Mouse (Mus musculus): ENCODE measurements at regions not wholly inside any gene's neighbourhood (a gene's known extent, or its start where the extent isn't known, plus 50 kb on each side); places are given as distances from the start of the nearest gene placed in this dataset.

DNA sequence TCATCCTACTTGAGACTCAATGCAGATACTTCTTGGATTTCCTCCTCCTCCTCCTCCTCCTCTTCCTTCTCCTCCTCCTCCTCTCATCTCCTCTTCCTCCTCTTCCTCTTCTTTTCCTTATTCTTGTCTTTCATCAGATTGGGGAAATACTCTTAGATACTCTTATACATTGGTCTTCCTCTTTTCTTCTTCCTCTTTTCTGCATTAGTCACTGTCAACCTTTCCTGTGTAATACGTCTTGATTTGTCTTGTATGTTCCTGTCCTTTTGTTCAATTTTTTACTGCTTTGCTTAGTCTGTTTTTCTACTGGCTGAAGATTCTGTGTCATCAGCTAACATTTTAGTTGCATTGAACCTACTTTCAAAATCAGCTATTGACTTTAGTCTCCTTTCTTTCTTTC is 279.5 kb downstream of the Bcl11a start:
- Histone ChIP-seq H3K9ac (ENCODE audit: low read depth, low read length) (no peak overlapping the region), H3K4me1 (ENCODE audit: control insufficient read depth, insufficient read depth, low read length) (peaks cover 3% of the 10 kb centered on the region; the same call in 1 of the 2 replicates), H3K4me3 (ENCODE audit: low read depth, low read length) (no peak overlapping the region), H3K27me3 (ENCODE audit: control insufficient read depth, insufficient read depth, low read depth, low read length) (no peaks in the 10 kb centered on the region), H3K36me3 (ENCODE audit: control insufficient read depth, insufficient read depth, low read length) (no peaks in the 10 kb centered on the region), H3K27ac (ENCODE audit: low read length) (no peak overlapping the region), H3K4me2 (ENCODE audit: low read length) (no peak overlapping the region), H3K9me3 (replicated peaks; ENCODE audit: control insufficient read depth, low read length, poor library complexity, severe bottlenecking) (no peaks in the 10 kb centered on the region)
- WGBS: 74% methylated on average over 1 of the region's 1 CpGs
- no peak for ATAC-seq

DNA sequence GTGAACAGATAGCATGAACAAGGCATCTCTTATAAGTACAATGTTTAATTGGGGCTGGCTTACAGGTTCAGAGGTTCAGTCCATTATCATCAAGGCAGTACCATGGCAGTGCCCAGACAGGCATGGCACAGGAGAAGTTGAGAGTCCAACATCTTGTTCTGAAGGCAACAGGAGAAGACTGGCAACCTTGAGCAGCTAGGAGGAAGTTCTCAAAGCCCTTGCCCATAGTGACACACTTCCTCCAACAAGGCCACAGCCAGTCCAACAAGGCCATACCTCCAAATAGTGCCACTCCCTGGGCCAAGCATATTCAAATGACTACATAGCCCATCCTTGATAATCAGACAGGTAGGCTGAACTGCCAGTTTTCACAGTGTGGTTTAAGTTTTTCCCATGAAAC is 281.2 kb downstream of the Bcl11a start:
- no peak overlapping the region for H3K27ac ChIP-seq (ENCODE audit: low read length)
- H3K36me3 ChIP-seq (ENCODE audit: control insufficient read depth, insufficient read depth, low read length): no peaks in the 10 kb centered on the region
- no peak overlapping the region for H3K4me2 ChIP-seq (ENCODE audit: low read length)
- H3K27me3 ChIP-seq (ENCODE audit: control insufficient read depth, insufficient read depth, low read depth, low read length): no peaks in the 10 kb centered on the region
- H3K4me3 ChIP-seq (ENCODE audit: low read depth, low read length): no peak overlapping the region
- ATAC-seq: no peak
- H3K4me1 ChIP-seq (ENCODE audit: control insufficient read depth, insufficient read depth, low read length): peaks cover 4% of the 10 kb centered on the region; the same call in 1 of the 2 replicates
- H3K9ac ChIP-seq (ENCODE audit: low read depth, low read length): no peak overlapping the region
- no peaks in the 10 kb centered on the region for H3K9me3 ChIP-seq (replicated peaks; ENCODE audit: control insufficient read depth, low read length, poor library complexity, severe bottlenecking)

DNA sequence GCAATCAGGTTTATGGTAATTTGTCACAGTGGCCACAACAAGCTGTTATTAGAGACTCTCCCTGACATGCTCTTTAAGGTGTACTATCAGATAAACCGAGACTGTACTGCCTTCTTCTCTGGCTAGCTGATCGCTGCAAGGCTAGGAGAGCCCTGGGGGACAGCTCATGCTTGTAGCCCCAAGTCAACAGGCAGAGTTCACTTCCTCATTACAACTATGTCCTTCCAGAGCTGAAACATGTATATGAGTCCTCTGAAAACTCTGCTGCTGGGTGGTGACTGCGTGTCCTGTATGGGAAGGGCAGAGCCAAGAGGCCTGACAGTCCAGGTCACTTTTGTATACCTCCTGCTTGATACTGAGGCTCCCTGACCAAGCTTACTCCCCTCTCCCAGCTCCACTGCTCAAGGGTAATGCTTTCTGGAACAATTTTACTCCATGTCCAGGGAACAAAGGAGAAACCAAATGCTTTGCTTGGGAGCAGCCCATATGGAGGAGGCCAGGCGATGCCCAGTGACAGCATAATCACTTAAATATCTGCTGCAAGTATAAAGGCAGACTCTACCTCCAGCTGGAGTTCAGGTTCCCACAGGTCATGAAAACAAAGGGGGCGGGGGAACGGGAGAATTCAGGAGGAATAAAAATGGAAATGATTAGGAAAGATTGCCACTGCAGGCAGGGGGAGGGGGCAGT is 284.3 kb downstream of the Bcl11a start:
- ATAC-seq: no peak
- Histone ChIP-seq H3K4me2 (ENCODE audit: low read length) (no peak overlapping the region), H3K9ac (ENCODE audit: low read depth, low read length) (no peak overlapping the region), H3K27ac (ENCODE audit: low read length) (no peak overlapping the region), H3K27me3 (ENCODE audit: control insufficient read depth, insufficient read depth, low read depth, low read length) (no peaks in the 10 kb centered on the region), H3K36me3 (ENCODE audit: control insufficient read depth, insufficient read depth, low read length) (no peaks in the 10 kb centered on the region), H3K9me3 (replicated peaks; ENCODE audit: control insufficient read depth, low read length, poor library complexity, severe bottlenecking) (no peaks in the 10 kb centered on the region), H3K4me1 (ENCODE audit: control insufficient read depth, insufficient read depth, low read length) (peaks cover 4% of the 10 kb centered on the region; the same call in 1 of the 2 replicates), H3K4me3 (ENCODE audit: low read depth, low read length) (no peak overlapping the region)
- 41% methylated on average over 6 of the region's 6 CpGs for WGBS

DNA sequence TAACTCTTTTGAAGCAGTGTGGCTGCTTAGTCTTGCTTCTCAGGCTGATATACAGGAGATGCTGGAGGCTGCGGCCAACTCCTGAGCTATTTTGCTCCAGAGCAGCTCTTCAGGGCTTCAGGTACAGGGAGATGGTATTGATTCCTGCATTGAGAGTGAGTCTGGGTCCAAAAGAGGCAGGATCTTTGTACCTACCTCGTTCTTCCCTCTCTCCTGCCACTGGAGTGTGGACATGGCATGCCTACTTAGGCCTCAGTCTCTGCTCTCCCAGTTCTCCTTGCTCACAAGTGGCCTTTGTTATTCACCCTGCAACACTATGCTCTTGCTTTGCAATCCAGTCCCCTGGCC is 284.8 kb downstream of the Bcl11a start:
- H3K27ac ChIP-seq (ENCODE audit: low read length): no peak overlapping the region
- H3K36me3 ChIP-seq (ENCODE audit: control insufficient read depth, insufficient read depth, low read length): no peaks in the 10 kb centered on the region
- peaks cover 4% of the 10 kb centered on the region; the same call in 1 of the 2 replicates for H3K4me1 ChIP-seq (ENCODE audit: control insufficient read depth, insufficient read depth, low read length)
- H3K4me3 ChIP-seq (ENCODE audit: low read depth, low read length): no peak overlapping the region
- no peak for ATAC-seq
- H3K9me3 ChIP-seq (replicated peaks; ENCODE audit: control insufficient read depth, low read length, poor library complexity, severe bottlenecking): no peaks in the 10 kb centered on the region
- H3K9ac ChIP-seq (ENCODE audit: low read depth, low read length): no peak overlapping the region
- no peaks in the 10 kb centered on the region for H3K27me3 ChIP-seq (ENCODE audit: control insufficient read depth, insufficient read depth, low read depth, low read length)
- whole genome bisulfite sequencing: 46% methylated on average over 2 of the region's 2 CpGs
- no peak overlapping the region for H3K4me2 ChIP-seq (ENCODE audit: low read length)

DNA sequence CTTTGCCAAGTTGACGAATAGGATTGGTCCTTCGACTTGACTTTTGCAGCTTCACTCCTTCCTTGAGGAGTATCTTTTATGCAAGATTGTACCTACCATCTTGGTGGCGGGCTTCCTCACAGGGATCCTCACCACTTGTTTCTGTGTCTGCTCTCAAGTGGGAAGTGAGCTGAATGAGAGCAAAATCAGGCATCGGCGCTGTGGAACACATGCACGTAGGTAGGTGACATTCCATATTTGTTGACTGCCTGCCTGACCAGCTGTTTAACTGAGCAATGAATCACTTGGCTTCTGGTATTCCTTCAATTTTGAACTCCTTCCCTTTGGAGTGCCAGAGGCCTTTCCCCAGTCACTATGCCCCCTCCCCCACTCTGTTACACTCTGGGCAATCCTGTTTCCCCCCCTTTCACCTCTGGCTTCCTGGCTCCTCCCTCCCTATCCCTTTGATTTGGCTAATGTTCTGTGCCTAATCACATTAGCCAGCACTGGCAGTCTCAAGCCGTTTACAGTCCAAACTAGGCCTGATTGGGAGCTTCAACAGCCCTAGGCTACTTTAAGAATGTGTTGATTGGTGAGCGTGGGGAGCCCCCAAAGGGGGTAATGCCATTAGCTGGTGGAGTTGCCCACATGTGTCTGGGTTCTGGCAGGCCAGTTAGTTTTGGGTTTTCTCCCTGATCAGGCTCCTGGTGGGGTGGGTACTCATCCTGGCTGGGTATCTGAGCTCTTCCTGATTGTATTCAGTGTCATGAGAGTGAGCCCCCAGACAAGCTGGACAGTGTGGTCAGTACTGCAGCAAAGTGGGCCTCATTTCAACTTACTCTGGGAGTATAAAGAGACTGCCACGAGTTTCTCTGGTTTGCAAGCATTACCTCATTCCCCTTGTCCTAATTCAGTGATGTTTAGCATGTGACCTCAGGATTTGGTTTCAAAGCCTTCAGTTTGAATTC is 285.8 kb downstream of the Bcl11a start:
- Histone ChIP-seq H3K9me3 (replicated peaks; ENCODE audit: control insufficient read depth, low read length, poor library complexity, severe bottlenecking) (no peaks in the 10 kb centered on the region), H3K36me3 (ENCODE audit: control insufficient read depth, insufficient read depth, low read length) (no peaks in the 10 kb centered on the region), H3K27ac (ENCODE audit: low read length) (no peak overlapping the region), H3K9ac (ENCODE audit: low read depth, low read length) (no peak overlapping the region), H3K4me1 (ENCODE audit: control insufficient read depth, insufficient read depth, low read length) (peaks cover 4% of the 10 kb centered on the region; the same call in 1 of the 2 replicates), H3K4me2 (ENCODE audit: low read length) (no peak overlapping the region), H3K4me3 (ENCODE audit: low read depth, low read length) (no peak overlapping the region), H3K27me3 (ENCODE audit: control insufficient read depth, insufficient read depth, low read depth, low read length) (no peaks in the 10 kb centered on the region)
- peak; percentile 71 for ATAC-seq
- WGBS: 56% methylated on average over 9 of the region's 9 CpGs

DNA sequence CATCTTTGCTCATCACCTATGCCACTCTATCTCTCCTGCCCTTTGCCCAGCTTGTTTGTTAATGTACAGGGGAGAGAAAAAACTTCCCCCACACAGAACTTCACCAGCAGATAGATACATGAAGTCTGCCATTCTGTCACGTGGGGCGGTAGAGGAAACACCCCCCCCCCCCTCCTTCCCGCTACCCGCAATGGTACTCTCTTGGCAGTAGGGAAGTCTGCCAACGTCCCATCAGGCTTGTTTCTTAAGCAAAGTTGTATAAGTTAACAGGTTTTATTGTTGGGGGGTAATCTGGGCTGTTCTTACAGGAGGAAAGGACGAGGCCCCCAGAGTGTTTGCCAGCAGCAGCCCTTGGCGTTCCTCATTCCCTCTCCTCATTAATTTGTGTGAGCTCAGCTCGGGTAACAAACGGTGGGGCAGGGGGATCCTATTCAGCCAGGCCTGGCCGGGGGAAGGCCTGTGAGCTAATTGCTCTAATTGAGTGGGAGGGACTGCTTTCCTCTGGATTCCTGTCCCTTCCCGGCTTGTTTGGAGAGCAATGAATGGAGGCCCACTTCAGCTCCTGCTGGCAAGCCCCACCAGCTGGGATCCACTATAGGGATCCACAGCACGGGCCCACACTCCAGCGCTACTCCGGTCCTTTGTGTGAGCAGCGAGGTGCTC is 292.5 kb downstream of the Bcl11a start:
- H3K4me2 ChIP-seq (ENCODE audit: low read length): peak overlapping the region; percentile 15
- peak; percentile 77 for ATAC-seq
- H3K36me3 ChIP-seq (ENCODE audit: control insufficient read depth, insufficient read depth, low read length): no peaks in the 10 kb centered on the region
- 8% methylated on average over 15 of the region's 15 CpGs for WGBS
- H3K4me1 ChIP-seq (ENCODE audit: control insufficient read depth, insufficient read depth, low read length): peaks cover 28% of the 10 kb centered on the region
- peak overlapping the region; percentile 14 for H3K27ac ChIP-seq (ENCODE audit: low read length)
- H3K27me3 ChIP-seq (ENCODE audit: control insufficient read depth, insufficient read depth, low read depth, low read length): no peaks in the 10 kb centered on the region
- H3K9me3 ChIP-seq (replicated peaks; ENCODE audit: control insufficient read depth, low read length, poor library complexity, severe bottlenecking): no peaks in the 10 kb centered on the region
- no peak overlapping the region for H3K4me3 ChIP-seq (ENCODE audit: low read depth, low read length)
- H3K9ac ChIP-seq (ENCODE audit: low read depth, low read length): peak overlapping the region; percentile 36; the same call in 1 of the 2 replicates

DNA sequence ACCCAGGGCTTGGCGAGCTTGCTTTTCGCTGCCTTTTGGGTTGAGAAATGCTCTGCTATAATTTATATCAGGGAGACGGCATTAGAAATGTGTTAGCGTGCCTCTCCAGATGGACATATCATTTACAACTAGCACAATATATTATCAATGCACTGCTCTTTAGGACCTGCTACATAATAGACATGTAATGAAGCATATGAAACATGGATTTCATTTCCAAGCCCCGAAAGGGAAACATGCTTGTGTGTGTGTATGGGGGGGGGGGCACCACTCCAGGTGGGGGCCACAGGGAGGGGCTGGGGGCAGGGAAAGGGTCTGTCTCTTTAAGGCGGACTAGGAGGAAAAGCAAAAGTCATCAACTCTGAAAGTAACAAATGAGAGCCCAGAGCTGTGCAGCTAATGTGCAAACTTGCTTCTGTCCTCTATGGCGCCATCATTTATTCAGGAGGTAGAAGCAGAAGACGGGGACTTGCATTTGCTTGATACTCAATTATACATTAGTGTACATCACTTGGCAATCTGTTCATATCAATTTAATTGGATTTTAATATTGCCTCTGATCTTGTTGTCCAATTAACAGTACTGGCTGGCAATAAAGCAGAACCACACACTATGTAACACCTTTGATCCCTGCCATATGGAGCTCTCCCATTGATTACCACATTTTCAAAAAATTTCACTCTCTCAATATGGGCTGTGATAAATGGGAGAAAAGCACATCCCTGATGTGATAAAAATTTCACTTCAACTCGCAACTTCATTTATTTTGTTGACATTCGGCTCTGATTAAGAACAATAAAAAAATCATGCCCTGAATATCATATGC is 293.2 kb downstream of the Bcl11a start:
- WGBS: 37% methylated on average over 10 of the region's 10 CpGs
- H3K9ac ChIP-seq (ENCODE audit: low read depth, low read length): peak overlapping the region; percentile 36; the same call in 1 of the 2 replicates
- peaks cover 28% of the 10 kb centered on the region for H3K4me1 ChIP-seq (ENCODE audit: control insufficient read depth, insufficient read depth, low read length)
- no peaks in the 10 kb centered on the region for H3K36me3 ChIP-seq (ENCODE audit: control insufficient read depth, insufficient read depth, low read length)
- no peaks in the 10 kb centered on the region for H3K9me3 ChIP-seq (replicated peaks; ENCODE audit: control insufficient read depth, low read length, poor library complexity, severe bottlenecking)
- H3K4me2 ChIP-seq (ENCODE audit: low read length): peak overlapping the region; percentile 15
- no peak overlapping the region for H3K4me3 ChIP-seq (ENCODE audit: low read depth, low read length)
- H3K27me3 ChIP-seq (ENCODE audit: control insufficient read depth, insufficient read depth, low read depth, low read length): no peaks in the 10 kb centered on the region
- H3K27ac ChIP-seq (ENCODE audit: low read length): peak overlapping the region; percentile 14
- ATAC-seq: peak; percentile 75

DNA sequence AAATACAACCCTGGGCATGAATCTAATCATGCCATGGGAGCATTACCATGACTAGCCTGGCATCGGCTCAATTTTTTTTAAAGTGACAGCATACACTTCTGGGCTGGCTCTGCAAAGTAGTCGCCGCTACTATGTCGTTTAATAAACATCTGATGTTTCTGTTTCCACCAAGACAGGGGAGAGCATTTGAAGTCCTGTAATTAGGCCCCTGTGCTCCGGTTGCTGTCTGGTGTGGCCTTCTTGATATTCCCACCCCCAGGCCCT is 293.8 kb downstream of the Bcl11a start:
- Histone ChIP-seq H3K36me3 (ENCODE audit: control insufficient read depth, insufficient read depth, low read length) (no peaks in the 10 kb centered on the region), H3K27me3 (ENCODE audit: control insufficient read depth, insufficient read depth, low read depth, low read length) (no peaks in the 10 kb centered on the region), H3K4me3 (ENCODE audit: low read depth, low read length) (no peak overlapping the region), H3K27ac (ENCODE audit: low read length) (peak overlapping the region; percentile 18; the same call in 1 of the 2 replicates), H3K9ac (ENCODE audit: low read depth, low read length) (no peak overlapping the region), H3K4me2 (ENCODE audit: low read length) (no peak overlapping the region), H3K4me1 (ENCODE audit: control insufficient read depth, insufficient read depth, low read length) (peaks cover 28% of the 10 kb centered on the region), H3K9me3 (replicated peaks; ENCODE audit: control insufficient read depth, low read length, poor library complexity, severe bottlenecking) (no peaks in the 10 kb centered on the region)
- ATAC-seq: peak; percentile 82
- WGBS: 28% methylated on average over 5 of the region's 5 CpGs
